Mouse (Mus musculus): ENCODE data around the gene Mastl. TPM values are rescaled to one million over a fixed set of nuclear protein-coding genes. Genes with fewer than 3 reads are reported as not detected.

Gene Mastl
- polyA plus RNA-seq, 1 experiment from 2014 or later, result 8.5 TPM

Other genes with a start within 250 kb of the Mastl start
- gene Abi1, start 115.8 kb downstream of the Mastl start, polyA plus RNA-seq (2015; fragmentation: Nextera tagmentation; extraction: Ambion mirVana), result 16.2 and 21.1 TPM in 2 replicates
- 14.4 and 17.5 TPM in 2 replicates for gene Acbd5, start 87.9 kb downstream of the Mastl start, polyA plus RNA-seq (2015; fragmentation: Nextera tagmentation; extraction: Ambion mirVana)
- gene Yme1l1, start 345 bp upstream of the Mastl start, polyA plus RNA-seq (2015; fragmentation: Nextera tagmentation; extraction: Ambion mirVana), result 39.5 and 53.0 TPM in 2 replicates
- gene 4931423N10Rik, start 51.5 kb upstream of the Mastl start, polyA plus RNA-seq (2015; fragmentation: Nextera tagmentation; extraction: Ambion mirVana), result not detected in 2 replicates
- gene Nxph2, start 165.2 kb upstream of the Mastl start, polyA plus RNA-seq (2015; fragmentation: Nextera tagmentation; extraction: Ambion mirVana), result not detected in 2 replicates

All from liver, embryonic 13.5 days (tissue).